Mouse (Mus musculus) brain, embryonic 14.5 days (tissue): ENCODE data around the gene Vkorc1l1.

Source experiments
- CTCF ChIP-seq: fragments of 200-500 bp; IDR thresholded peaks from 2 replicates; pipeline ENCODE4 v1.5.1; 2012; ENCODE audit warnings: inconsistent platforms, mild to moderate bottlenecking, moderate library complexity, borderline replicate concordance; ENCODE audit not compliant: insufficient read depth, insufficient read length; ENCODE audit errors: extremely low read depth
- POLR2A ChIP-seq: fragments of 200-500 bp; IDR thresholded peaks from 2 replicates; pipeline ENCODE4 v1.6.1; 2012; ENCODE audit warnings: mild to moderate bottlenecking, inconsistent platforms, borderline replicate concordance; ENCODE audit not compliant: poor library complexity, insufficient read depth, insufficient read length, severe bottlenecking; ENCODE audit errors: extremely low read depth

DNA sequence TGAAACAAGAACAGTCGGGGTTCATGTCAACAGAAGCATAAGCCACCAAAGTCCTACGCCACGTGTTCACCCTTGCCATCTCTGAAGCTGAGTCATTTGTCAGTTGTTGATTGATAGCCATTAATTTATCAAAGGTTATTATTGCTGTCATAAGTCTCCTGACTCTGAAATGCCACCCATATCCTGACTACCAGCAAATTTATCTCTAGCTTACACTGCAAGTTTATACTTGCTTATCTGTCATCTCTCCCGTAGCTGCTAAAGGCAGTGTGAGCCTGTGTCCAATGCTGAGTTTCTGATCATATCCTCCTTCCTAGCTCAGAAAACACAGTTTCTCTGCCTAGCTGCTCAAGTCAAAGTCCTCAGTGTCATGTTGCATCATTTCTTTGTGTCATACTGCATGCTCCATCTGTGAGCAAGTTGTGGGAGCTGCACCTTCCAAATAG is 33.1 kb downstream of the Vkorc1l1 start:
- TF ChIP-seq POLR2A (no peak), CTCF (no peak)
